Mouse (Mus musculus) kidney, embryonic 15.5 days (tissue): ENCODE data around the gene Dnaaf1. TPM values are rescaled to one million over a fixed set of nuclear protein-coding genes. Genes with fewer than 3 reads are reported as not detected.
A peak's percentile ranks its signal among the peaks of the same experiment; 100 is the strongest.

Source experiments
- ATAC-seq: fragments of 200-750 bp; cut with Nextera tagmentation; replicated peaks from 2 replicates; pipeline ENCODE4 v1.8.0; 2017; ENCODE audit warnings: moderate TSS enrichment; ENCODE audit not compliant: low FRiP score
- H3K27ac ChIP-seq: fragments of 300-500 bp; sonication (generic); 2 replicates; pipeline ENCODE4 v1.5.1; 2015; ENCODE audit warnings: mild to moderate bottlenecking, inconsistent platforms
- H3K27me3 ChIP-seq: fragments of 300-500 bp; sonication (generic); 2 replicates; pipeline ENCODE4 v1.6.1; 2015; ENCODE audit warnings: inconsistent platforms
- H3K36me3 ChIP-seq: fragments of 300-500 bp; sonication (generic); 2 replicates; pipeline ENCODE4 v1.6.1; 2015; ENCODE audit warnings: inconsistent platforms
- H3K4me1 ChIP-seq: fragments of 300-500 bp; sonication (generic); 2 replicates; pipeline ENCODE4 v1.6.1; 2015; ENCODE audit warnings: inconsistent platforms
- H3K4me2 ChIP-seq: fragments of 300-500 bp; sonication (generic); 2 replicates; pipeline ENCODE4 v1.6.1; 2015; ENCODE audit warnings: moderate library complexity, mild to moderate bottlenecking, inconsistent platforms
- H3K4me3 ChIP-seq: fragments of 300-500 bp; sonication (generic); replicated peaks from 2 replicates; pipeline ENCODE4 v1.5.1; 2015; ENCODE audit warnings: mild to moderate bottlenecking, inconsistent platforms
- H3K9ac ChIP-seq: fragments of 300-500 bp; sonication (generic); 2 replicates; pipeline ENCODE4 v1.6.1; 2015; ENCODE audit warnings: mild to moderate bottlenecking, inconsistent platforms
- H3K9me3 ChIP-seq: fragments of 300-500 bp; sonication (generic); replicated peaks from 2 replicates; pipeline ENCODE4 v1.6.1; 2016; ENCODE audit warnings: inconsistent platforms
- WGBS: fragments of 180-500 bp; shearing (Covaris S2); methylation state at CpG from one replicate; pipeline ENCODE4 v1.1.7; 2015; ENCODE audit warnings: mixed read lengths; 5-methylcytosine and 5-hydroxymethylcytosine counted together
- polyA plus RNA-seq: library from polyadenylated mRNA; unstranded; fragments of >200 nt; fragmentation: Nextera tagmentation; extraction: Ambion mirVana; gene quantifications from 2 replicates; pipeline ENCODE4 v1.2.1, GENCODE M21; 2015

Dnaaf1 gene
- polyA plus RNA-seq, 1 experiment from 2014 or later = 0.23 TPM

DNA sequence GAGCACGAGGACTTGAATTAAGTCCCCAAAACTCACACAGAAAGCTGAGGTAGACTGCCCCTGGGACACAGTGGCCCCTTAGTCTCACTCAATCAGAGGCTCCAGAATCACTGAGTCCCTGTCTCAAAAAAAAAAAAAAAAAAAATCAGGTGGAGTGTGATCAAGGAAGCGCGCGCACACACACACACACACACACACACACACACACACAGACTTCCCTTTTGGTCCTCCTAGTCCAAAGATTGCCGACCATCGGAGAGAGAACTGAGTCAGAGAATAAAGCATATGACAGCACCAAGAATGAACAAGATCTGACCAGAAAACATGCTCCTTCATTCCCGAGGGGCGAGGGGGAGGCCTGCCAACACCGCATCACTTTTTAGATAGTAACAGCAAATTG, 17.9 kb upstream of the Dnaaf1 start:
- Histone ChIP-seq H3K36me3 (peaks cover 5% of the 10 kb centered on the region), H3K4me1 (peaks cover 48% of the 10 kb centered on the region), H3K27ac (no peak overlapping the region), H3K4me2 (peak overlapping the region; percentile 82), H3K9ac (peak overlapping the region; percentile 76), H3K4me3 (peak overlapping the region; percentile 76), H3K9me3 (no peaks in the 10 kb centered on the region), H3K27me3 (no peaks in the 10 kb centered on the region)
- ATAC-seq = no peak
- 72% methylated on average over 9 of the region's 9 CpGs for WGBS

DNA sequence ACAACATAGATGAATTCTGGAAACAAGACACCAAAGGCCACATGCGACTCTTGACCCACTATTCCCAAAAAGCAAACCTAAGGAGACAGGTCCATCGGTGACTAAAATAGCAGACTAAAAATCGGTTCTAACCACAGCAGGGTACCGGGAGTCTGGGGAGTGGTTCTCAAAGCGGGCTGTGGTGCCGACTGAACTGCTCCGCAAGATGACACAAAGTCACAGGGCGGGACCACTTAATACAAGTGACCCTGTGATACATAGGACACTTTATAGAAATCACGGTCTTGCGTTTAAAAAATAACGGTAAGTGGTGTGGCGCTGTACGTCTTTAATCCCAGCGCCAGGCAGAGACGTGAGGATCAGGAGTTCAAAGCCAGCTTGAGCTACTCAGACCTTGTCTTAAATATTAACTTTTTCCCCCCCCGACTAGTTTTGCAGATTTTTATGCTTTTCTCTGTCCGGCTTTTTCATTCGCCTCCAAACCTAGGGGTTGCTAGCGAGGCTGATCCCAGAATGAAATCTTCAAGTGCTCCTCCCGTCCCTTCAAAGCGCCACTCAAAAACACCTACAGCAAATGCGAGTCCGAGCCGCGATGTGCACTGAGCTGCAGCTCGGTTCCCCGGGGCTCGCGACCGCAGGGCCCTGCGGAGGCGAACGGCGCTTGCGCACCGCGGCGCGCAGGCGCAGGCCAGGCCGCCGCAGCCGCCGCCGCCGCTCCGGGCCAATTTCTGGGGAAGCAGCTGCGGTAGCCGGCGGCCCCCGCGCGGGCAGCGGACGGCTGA, 17.0 kb upstream of the Dnaaf1 start:
- peaks cover 42% of the 10 kb centered on the region for H3K4me1 ChIP-seq
- H3K4me3 ChIP-seq = peak overlapping the region; percentile 76
- H3K9ac ChIP-seq = peak overlapping the region; percentile 76
- H3K36me3 ChIP-seq = peaks cover 14% of the 10 kb centered on the region
- under 1% methylated on average over 55 of the region's 55 CpGs for WGBS
- ATAC-seq = peak; percentile 94
- H3K27ac ChIP-seq = peak overlapping the region; percentile 91
- H3K4me2 ChIP-seq = peak overlapping the region; percentile 82
- H3K27me3 ChIP-seq = no peaks in the 10 kb centered on the region
- H3K9me3 ChIP-seq = no peaks in the 10 kb centered on the region

DNA sequence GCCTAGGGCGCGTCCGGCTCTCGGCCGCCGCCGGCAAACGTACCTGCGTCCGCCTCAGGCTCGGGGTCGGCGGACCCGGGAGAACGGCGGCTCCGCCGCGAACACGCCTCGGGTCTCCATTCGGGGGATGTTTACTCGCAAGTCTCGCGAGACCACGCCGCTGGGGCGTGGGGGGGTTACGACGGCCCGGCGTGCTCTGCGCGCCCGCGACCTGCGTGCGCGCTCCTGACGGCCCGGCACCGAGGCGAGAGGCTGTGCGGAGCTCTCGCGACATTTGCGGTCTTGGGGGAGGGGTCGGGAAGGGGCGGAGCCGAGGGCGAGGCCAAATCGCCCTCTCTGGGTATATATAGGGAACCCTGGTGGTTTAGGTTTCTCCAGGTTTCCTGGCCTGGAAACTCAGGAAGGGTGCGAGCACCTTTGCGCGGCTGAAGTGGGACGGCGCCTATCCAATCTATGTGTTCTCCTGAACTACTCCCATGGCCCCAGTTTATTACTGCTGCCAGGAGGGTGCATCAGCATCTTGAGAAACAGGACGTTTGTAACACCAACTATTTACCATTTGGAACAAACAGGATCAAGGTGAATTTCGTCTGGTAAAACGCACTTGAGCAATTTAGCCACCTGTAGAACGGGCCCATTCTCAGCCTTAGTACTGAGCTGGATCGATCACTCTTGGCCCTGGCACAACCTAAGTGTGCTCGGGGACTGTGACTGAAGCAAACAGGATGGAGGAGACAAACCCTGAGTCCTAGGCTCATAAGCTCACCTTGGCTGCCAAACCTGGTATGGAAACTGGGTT, 16.2 kb upstream of the Dnaaf1 start, which contains the start of gene Mbtps1:
Gene Mbtps1, minus strand, starts transcription at position 133 of the 799 bp plus-strand sequence.
- Histone ChIP-seq H3K27ac (peak within 1 kb of the TSS; percentile 91), H3K4me1 (peaks cover 37% of the 10 kb centered on the region), H3K9ac (peak within 1 kb of the TSS; percentile 76), H3K4me2 (peak within 1 kb of the TSS; percentile 82), H3K36me3 (peaks cover 22% of the 10 kb centered on the region), H3K27me3 (no peaks in the 10 kb centered on the region), H3K4me3 (peak within 1 kb of the TSS; percentile 76), H3K9me3 (no peaks in the 10 kb centered on the region)
- ATAC-seq = peak; percentile 97
- WGBS = 6% methylated on average over 63 of the region's 63 CpGs

DNA sequence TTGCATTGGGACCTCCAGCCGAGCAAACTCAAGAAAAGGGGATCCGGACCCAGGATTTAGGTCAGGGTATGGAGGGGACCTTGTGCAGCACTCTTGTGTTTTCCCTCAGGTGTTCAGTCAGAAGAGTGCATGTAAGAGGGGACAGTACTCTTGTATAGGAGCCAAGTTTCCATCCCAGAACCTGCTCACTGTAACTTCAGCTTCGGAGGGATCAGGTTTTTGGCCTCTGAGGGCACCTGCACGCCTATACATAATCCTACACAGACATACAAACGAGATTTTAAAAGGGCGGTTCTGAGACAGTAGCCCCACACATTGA, 15.7 kb upstream of the Dnaaf1 start:
- Histone ChIP-seq H3K4me3 (peak overlapping the region; percentile 76; the same call in 1 of the 2 replicates), H3K4me1 (peaks cover 32% of the 10 kb centered on the region), H3K27ac (peak overlapping the region; percentile 71; the same call in 1 of the 2 replicates), H3K9ac (peak overlapping the region; percentile 57), H3K9me3 (no peaks in the 10 kb centered on the region), H3K36me3 (peaks cover 28% of the 10 kb centered on the region), H3K4me2 (peak overlapping the region; percentile 59), H3K27me3 (no peaks in the 10 kb centered on the region)
- WGBS = 88% methylated on average over 6 of the region's 6 CpGs
- ATAC-seq = no peak

DNA sequence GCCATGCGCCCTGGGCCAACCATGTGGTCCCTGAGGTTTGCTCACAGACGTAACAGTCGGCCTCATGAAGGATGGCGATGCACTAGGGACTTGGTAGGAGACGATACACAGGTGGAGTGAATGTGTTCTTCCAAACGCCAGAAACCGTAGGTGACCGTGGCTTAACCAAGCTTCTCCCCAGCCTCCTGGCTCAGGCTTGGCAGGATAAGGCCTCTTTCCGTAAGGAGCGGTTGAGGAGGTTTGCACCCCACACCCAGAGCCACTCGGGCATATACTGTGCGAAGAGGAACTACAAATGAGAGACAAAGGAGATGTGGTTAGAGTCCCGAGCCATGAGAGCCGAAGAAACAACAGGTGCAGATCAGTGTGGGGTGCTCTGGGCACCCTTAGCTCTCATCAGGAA, 11.2 kb upstream of the Dnaaf1 start:
- Histone ChIP-seq H3K27me3 (no peaks in the 10 kb centered on the region), H3K4me3 (no peak overlapping the region), H3K4me2 (no peak overlapping the region), H3K36me3 (peaks cover 56% of the 10 kb centered on the region), H3K9me3 (no peaks in the 10 kb centered on the region), H3K9ac (no peak overlapping the region), H3K4me1 (peaks cover 7% of the 10 kb centered on the region; the same call in 1 of the 2 replicates), H3K27ac (no peak overlapping the region)
- WGBS = 93% methylated on average over 14 of the region's 14 CpGs
- no peak for ATAC-seq

DNA sequence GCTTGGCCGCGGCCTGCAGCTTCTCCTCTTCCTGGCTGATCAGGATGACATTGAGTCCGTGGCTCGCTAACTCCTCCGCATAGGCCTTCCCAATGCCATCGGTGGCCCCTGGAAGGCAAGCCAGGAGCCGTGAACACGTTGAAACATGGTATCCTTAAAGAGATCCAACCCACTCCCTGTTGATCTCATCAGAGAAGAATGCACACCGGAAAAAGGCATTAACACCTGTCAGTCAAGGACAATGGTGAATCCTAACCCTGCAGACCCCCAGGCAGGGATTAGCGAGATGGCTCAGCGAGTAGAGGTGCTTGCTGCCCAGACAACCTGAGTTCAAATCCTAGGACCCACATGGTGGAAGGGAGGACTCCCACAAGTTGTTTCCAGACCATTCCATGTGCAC, 8.7 kb upstream of the Dnaaf1 start:
- Histone ChIP-seq H3K9ac (no peak overlapping the region), H3K36me3 (peaks cover 56% of the 10 kb centered on the region), H3K4me2 (no peak overlapping the region), H3K9me3 (no peaks in the 10 kb centered on the region), H3K4me3 (no peak overlapping the region), H3K27me3 (no peaks in the 10 kb centered on the region), H3K27ac (no peak overlapping the region), H3K4me1 (no peaks in the 10 kb centered on the region)
- WGBS = 76% methylated on average over 11 of the region's 11 CpGs
- no peak for ATAC-seq

DNA sequence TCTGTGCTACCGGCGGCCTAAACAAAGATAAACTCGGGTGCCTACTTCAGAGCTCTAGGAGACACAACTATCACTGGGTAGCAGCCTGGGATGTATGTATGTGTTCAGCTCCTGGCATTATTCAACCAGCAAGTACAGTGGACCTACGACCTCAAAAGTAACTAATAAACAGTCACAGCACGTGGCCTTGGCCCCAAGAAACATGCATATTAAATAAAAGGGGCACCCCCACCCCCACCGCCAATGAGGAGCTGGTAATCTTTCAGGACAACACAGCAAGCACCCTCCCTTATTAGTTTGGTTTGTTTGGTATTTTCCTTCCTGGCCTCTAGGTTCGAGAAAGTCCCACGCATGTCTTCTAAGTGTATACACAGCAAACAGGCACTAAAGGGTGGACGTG, 6.8 kb upstream of the Dnaaf1 start:
- no peak overlapping the region for H3K27ac ChIP-seq
- 0 out of 2 replicates have a peak, but pooled peaks cover 2% of the 10 kb centered on the region for H3K4me1 ChIP-seq
- H3K4me2 ChIP-seq = no peak overlapping the region
- no peak overlapping the region for H3K4me3 ChIP-seq
- peaks cover 2% of the 10 kb centered on the region; the same call in 1 of the 2 replicates for H3K27me3 ChIP-seq
- H3K9ac ChIP-seq = no peak overlapping the region
- no peak for ATAC-seq
- H3K36me3 ChIP-seq = peaks cover 39% of the 10 kb centered on the region
- H3K9me3 ChIP-seq = no peaks in the 10 kb centered on the region
- 85% methylated on average over 9 of the region's 9 CpGs for WGBS

DNA sequence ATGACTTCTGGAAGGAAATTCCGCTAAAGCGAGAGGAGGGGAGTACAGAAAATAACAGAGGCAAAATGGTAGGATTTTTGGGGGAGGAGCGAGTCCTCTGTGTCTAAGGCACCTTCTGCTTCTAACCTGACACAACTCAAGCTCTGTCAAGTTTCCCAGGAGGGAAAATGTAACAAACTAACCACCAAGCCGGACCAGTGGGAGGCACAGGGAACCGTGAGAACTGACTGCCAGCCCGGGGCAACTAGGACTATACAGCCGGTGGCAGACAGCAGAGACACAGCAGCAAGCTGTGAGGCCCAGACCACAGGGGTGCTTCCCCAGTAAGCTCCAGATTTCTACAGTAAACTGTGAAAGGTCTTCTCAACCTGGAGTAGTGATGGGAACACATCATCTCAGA, 6.1 kb upstream of the Dnaaf1 start:
- Histone ChIP-seq H3K4me3 (no peak overlapping the region), H3K27me3 (peaks cover 7% of the 10 kb centered on the region; the same call in 1 of the 2 replicates), H3K4me1 (peaks cover 9% of the 10 kb centered on the region), H3K4me2 (no peak overlapping the region), H3K36me3 (peaks cover 32% of the 10 kb centered on the region), H3K9ac (no peak overlapping the region), H3K9me3 (no peaks in the 10 kb centered on the region), H3K27ac (no peak overlapping the region)
- 71% methylated on average over 7 of the region's 7 CpGs for WGBS
- no peak for ATAC-seq

DNA sequence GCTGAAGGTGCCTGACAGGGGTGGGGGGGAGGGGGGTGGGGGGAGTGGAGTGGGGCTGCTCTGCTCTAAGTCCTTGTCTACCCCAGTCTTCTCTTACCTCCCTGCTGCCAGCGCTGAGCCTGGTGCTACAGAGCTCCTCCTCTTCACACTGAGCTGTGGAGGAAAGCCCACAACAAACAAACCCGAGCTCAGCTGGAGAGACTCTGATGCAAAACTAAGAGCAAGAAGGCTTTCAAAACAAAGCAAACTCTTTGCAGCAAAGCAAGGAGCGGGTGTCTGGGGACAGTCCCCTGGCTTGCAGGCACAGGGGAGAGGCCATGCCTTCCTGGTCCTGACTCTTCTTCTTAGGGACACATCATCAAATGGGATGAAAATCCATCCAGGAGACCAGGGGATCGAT, 5.2 kb upstream of the Dnaaf1 start:
- WGBS = 51% methylated on average over 4 of the region's 4 CpGs
- H3K4me3 ChIP-seq = no peak overlapping the region
- peaks cover 23% of the 10 kb centered on the region for H3K36me3 ChIP-seq

DNA sequence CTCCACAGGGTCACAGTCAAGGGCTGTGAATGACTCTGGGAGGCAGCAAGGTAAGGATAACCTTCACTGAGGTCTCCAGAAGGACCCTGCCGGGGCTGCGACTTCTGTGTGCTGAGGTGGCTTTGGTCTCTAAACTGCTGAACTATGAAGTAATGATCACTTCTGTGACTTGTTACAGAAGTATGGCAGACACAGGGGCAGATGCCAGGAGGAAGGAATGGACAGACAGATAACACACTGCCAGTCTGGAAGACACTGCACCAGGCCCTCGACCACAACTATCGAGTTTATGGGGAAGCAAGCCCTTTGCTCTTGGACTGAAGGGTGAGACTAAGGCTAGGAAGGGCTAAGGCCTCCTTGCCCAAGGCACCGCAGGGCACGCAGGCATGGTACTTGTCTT, 3.9 kb upstream of the Dnaaf1 start:
- no peak overlapping the region for H3K9ac ChIP-seq
- peaks cover 21% of the 10 kb centered on the region for H3K4me1 ChIP-seq
- H3K27me3 ChIP-seq = peaks cover 20% of the 10 kb centered on the region
- no peak for ATAC-seq
- H3K4me3 ChIP-seq = no peak overlapping the region
- no peak overlapping the region for H3K27ac ChIP-seq
- H3K4me2 ChIP-seq = no peak overlapping the region
- H3K9me3 ChIP-seq = no peaks in the 10 kb centered on the region
- WGBS = 83% methylated on average over 6 of the region's 6 CpGs
- H3K36me3 ChIP-seq = peaks cover 10% of the 10 kb centered on the region

More for the DNA sequence above, 5.2 kb upstream of the Dnaaf1 start:
- H3K4me2 ChIP-seq = no peak overlapping the region
- H3K9me3 ChIP-seq = no peaks in the 10 kb centered on the region
- peaks cover 11% of the 10 kb centered on the region; the same call in 1 of the 2 replicates for H3K27me3 ChIP-seq
- H3K4me1 ChIP-seq = peaks cover 15% of the 10 kb centered on the region
- ATAC-seq = no peak
- H3K9ac ChIP-seq = no peak overlapping the region
- no peak overlapping the region for H3K27ac ChIP-seq

DNA sequence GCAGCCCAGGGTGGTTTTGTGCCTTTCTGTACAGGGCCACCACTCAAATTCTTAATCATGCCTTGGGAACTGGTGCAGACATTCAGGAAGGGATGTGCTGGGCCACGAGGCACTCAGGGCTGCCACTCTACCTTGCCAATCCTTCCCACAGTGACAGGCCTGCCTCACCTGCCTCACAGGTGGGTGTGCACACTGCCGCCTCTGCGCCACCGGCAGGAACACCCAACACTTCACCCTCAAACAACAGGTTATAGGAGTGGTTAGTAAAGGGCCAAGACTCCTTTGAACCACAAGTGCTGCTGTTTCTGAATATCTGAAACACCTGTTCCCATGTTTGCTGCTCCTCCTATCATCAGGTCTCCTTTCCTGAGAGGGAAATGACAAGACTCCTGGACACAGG, 2.6 kb upstream of the Dnaaf1 start:
- no peak overlapping the region for H3K27ac ChIP-seq
- ATAC-seq = no peak

DNA sequence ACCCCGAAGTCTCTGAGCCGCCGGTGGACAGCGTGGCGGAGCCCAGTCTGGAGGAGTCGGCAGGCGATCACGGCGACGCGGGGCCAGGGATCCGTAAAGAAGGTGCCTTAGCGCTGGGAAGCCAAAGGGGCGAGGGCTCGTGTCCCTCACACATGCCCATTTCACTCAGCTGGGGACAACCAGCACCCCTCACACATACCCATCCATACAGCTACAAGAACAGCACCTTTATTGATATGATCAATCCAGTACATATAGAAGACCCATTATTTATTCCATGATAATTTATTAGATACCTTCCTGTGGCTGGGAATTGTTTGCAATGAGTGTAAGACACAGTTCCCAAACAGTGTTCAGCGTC, 311 bp downstream of the Dnaaf1 start:
- peak overlapping the region; percentile 66 for H3K9ac ChIP-seq
- H3K4me3 ChIP-seq = peak overlapping the region; percentile 87
- peaks cover 21% of the 10 kb centered on the region for H3K4me1 ChIP-seq
- H3K27me3 ChIP-seq = peaks cover 37% of the 10 kb centered on the region
- peak overlapping the region; percentile 96 for H3K4me2 ChIP-seq
- WGBS = 4% methylated on average over 16 of the region's 16 CpGs
- ATAC-seq = no peak
- H3K27ac ChIP-seq = no peak overlapping the region
- H3K36me3 ChIP-seq = no peaks in the 10 kb centered on the region
- no peaks in the 10 kb centered on the region for H3K9me3 ChIP-seq

More for the DNA sequence above, 2.6 kb upstream of the Dnaaf1 start:
- peaks cover 3% of the 10 kb centered on the region; the same call in 1 of the 2 replicates for H3K36me3 ChIP-seq
- 93% methylated on average over 4 of the region's 4 CpGs for WGBS
- H3K4me3 ChIP-seq = no peak overlapping the region
- no peak overlapping the region for H3K4me2 ChIP-seq
- H3K9me3 ChIP-seq = no peaks in the 10 kb centered on the region
- H3K9ac ChIP-seq = no peak overlapping the region
- H3K27me3 ChIP-seq = peaks cover 31% of the 10 kb centered on the region
- H3K4me1 ChIP-seq = peaks cover 21% of the 10 kb centered on the region
